Mouse (Mus musculus): ENCODE measurements around the gene Hmg20a. TPM values are rescaled to one million over a fixed set of nuclear protein-coding genes. Genes with fewer than 3 reads are reported as not detected.

The Hmg20a gene
- 10 to 100 TPM; 16.6 to 18.2 TPM for total RNA-seq (2021)
- long read RNA-seq, experiment 1, transcript Hmg20a-201 (10 exons, 3,778 nt), result major isoform, 10 of 16 reads
- long read RNA-seq, experiment 1, partial matches to known transcripts, result 1 of 16 reads
- long read RNA-seq, experiment 1, other reads (novel, unspliced or antisense), result 5 of 16 reads
- long read RNA-seq, experiment 2, transcript Hmg20a-201 (10 exons, 3,778 nt), result major isoform, 7 of 17 reads
- long read RNA-seq, experiment 2, partial matches to known transcripts, result 3 of 17 reads
- long read RNA-seq, experiment 2, other reads (novel, unspliced or antisense), result 6 of 17 reads

GRCm38 (mm10) chr9:56417948-56418737, at the start of gene Hmg20a, which contains the start of gene Peak1:
TSS of gene Hmg20a (plus strand) at chr9:56418609.
TSS of gene Peak1 (minus strand) at chr9:56418067.
- intact Hi-C loops (cut with DNase I; ENCODE audit: low total_unique reads), result loop anchor here (5.0 to 10.0 kb wide), 2 partner anchors 89 to 153 kb away; no protein-coding TSS in a partner anchor
- peak; percentile 100 for DNase-seq

GRCm38 (mm10) chr9:56368814-56369213, 49.6 kb upstream of the Hmg20a start:
- intact Hi-C loops (cut with DNase I; ENCODE audit: low total_unique reads), result no loop called here
- DNase-seq, result no peak

- DNase-seq, result no peak
- intact Hi-C loops (cut with DNase I; ENCODE audit: low total_unique reads), result no loop called here
Observed at GRCm38 (mm10) chr9:56370710-56371109, 47.7 kb upstream of the Hmg20a start.

- intact Hi-C loops (cut with DNase I; ENCODE audit: low total_unique reads), result no loop called here
- DNase-seq, result no peak
Observed at GRCm38 (mm10) chr9:56374401-56374800, 44.0 kb upstream of the Hmg20a start.

- DNase-seq, result no peak
- intact Hi-C loops (cut with DNase I; ENCODE audit: low total_unique reads), result no loop called here
Observed at GRCm38 (mm10) chr9:56382786-56383185, 35.6 kb upstream of the Hmg20a start.

GRCm38 (mm10) chr9:56392857-56393256, 25.6 kb upstream of the Hmg20a start:
- no peak for DNase-seq
- intact Hi-C loops (cut with DNase I; ENCODE audit: low total_unique reads), result no loop called here

GRCm38 (mm10) chr9:56396306-56396705, 22.1 kb upstream of the Hmg20a start:
- DNase-seq, result no peak
- intact Hi-C loops (cut with DNase I; ENCODE audit: low total_unique reads), result no loop called here

GRCm38 (mm10) chr9:56404619-56405018, 13.8 kb upstream of the Hmg20a start:
- intact Hi-C loops (cut with DNase I; ENCODE audit: low total_unique reads), result no loop called here
- no peak for DNase-seq

- intact Hi-C loops (cut with DNase I; ENCODE audit: low total_unique reads), result loop anchor here (10.0 kb wide), 1 partner anchor 145 kb away; no protein-coding TSS in a partner anchor
- no peak for DNase-seq
Observed at GRCm38 (mm10) chr9:56409928-56410327, 8.5 kb upstream of the Hmg20a start.

- intact Hi-C loops (cut with DNase I; ENCODE audit: low total_unique reads), result loop anchor here (10.0 kb wide), 1 partner anchor 148 kb away; no protein-coding TSS in a partner anchor
- no peak for DNase-seq
Observed at GRCm38 (mm10) chr9:56412716-56413115, 5.7 kb upstream of the Hmg20a start.

- intact Hi-C loops (cut with DNase I; ENCODE audit: low total_unique reads), result loop anchor here (10.0 kb wide), 1 partner anchor 150 kb away; no protein-coding TSS in a partner anchor
Observed at GRCm38 (mm10) chr9:56414322-56414721, 4.1 kb upstream of the Hmg20a start.

GRCm38 (mm10) chr9:56415393-56415792, 3.0 kb upstream of the Hmg20a start:
- intact Hi-C loops (cut with DNase I; ENCODE audit: low total_unique reads), result loop anchor here (5.0 to 10.0 kb wide), 2 partner anchors 92 to 151 kb away; no protein-coding TSS in a partner anchor
- no peak for DNase-seq

More at GRCm38 (mm10) chr9:56414322-56414721, 4.1 kb upstream of the Hmg20a start:
- DNase-seq, result no peak

- intact Hi-C loops (cut with DNase I; ENCODE audit: low total_unique reads), result loop anchor here (5.0 to 10.0 kb wide), 2 partner anchors 91 to 151 kb away; no protein-coding TSS in a partner anchor
- no peak for DNase-seq
Observed at GRCm38 (mm10) chr9:56415935-56416607, 2.3 kb upstream of the Hmg20a start.

- DNase-seq, result peak; percentile 87
- intact Hi-C loops (cut with DNase I; ENCODE audit: low total_unique reads), result loop anchor here (5.0 to 10.0 kb wide), 2 partner anchors 90 to 153 kb away; no protein-coding TSS in a partner anchor
Observed at GRCm38 (mm10) chr9:56417415-56417947, 928 bp upstream of the Hmg20a start.

- intact Hi-C loops (cut with DNase I; ENCODE audit: low total_unique reads), result loop anchor here (5.0 to 10.0 kb wide), 2 partner anchors 89 to 154 kb away; no protein-coding TSS in a partner anchor
- peak; percentile 73 for DNase-seq
Observed at GRCm38 (mm10) chr9:56418738-56419239, 380 bp downstream of the Hmg20a start.

GRCm38 (mm10) chr9:56420236-56420635, 1.8 kb downstream of the Hmg20a start:
- intact Hi-C loops (cut with DNase I; ENCODE audit: low total_unique reads), result no loop called here
- no peak for DNase-seq

- DNase-seq, result no peak
- intact Hi-C loops (cut with DNase I; ENCODE audit: low total_unique reads), result no loop called here
Observed at GRCm38 (mm10) chr9:56420892-56421601, 2.6 kb downstream of the Hmg20a start.

GRCm38 (mm10) chr9:56421991-56422390, 3.6 kb downstream of the Hmg20a start:
- DNase-seq, result no peak
- intact Hi-C loops (cut with DNase I; ENCODE audit: low total_unique reads), result no loop called here

All from gastrocnemius, postnatal 14 days (tissue).